Mouse (Mus musculus) thymus, postnatal 4 days (tissue): ENCODE measurements at regions not wholly inside any gene's neighbourhood (a gene's known extent, or its start where the extent isn't known, plus 50 kb on each side); places are given as distances from the start of the nearest gene placed in this dataset.
"Not testable (repeated sequence)": the region's sequence is repeated elsewhere in the genome, so short reads cannot be mapped to it uniquely, and the experiment has no call there.

ENCODE experiments used
- DNase-seq: peaks from one replicate; pipeline ENCODE4 v3.0.0; 2021

- DNase-seq = not testable (repeated sequence)
Observed at GRCm38 (mm10) chr10:22460386-22460785, 100.0 kb downstream of the Raet1d start.

- DNase-seq = not testable (repeated sequence)
Observed at GRCm38 (mm10) chr10:22460818-22461479, 100.6 kb downstream of the Raet1d start.

DNA sequence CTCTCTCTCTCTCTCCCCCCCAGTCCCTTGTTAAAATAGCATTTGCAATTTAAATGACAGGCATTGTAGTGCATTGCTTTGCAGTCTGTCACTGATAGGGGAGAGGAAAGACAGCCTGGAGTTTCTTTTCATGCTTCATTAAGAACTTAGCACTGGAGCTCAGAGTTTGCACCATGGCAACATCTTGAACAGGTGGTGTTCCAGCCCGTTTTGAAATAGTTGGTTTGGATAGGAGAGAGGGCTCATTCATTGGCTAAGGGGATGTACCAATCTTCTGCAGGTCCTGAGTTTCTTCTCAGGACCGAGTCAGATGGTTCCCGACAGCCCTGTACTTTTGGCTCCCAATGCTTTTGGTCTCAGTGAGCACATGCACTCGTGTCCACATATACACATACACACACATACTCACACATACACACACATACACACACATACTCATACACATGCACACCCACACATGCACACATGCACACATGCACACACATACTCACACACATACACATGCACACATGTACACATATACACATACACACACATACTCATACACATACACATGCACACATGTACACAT lies 101.2 kb downstream of the Raet1d start:
- not testable (repeated sequence) for DNase-seq

DNA sequence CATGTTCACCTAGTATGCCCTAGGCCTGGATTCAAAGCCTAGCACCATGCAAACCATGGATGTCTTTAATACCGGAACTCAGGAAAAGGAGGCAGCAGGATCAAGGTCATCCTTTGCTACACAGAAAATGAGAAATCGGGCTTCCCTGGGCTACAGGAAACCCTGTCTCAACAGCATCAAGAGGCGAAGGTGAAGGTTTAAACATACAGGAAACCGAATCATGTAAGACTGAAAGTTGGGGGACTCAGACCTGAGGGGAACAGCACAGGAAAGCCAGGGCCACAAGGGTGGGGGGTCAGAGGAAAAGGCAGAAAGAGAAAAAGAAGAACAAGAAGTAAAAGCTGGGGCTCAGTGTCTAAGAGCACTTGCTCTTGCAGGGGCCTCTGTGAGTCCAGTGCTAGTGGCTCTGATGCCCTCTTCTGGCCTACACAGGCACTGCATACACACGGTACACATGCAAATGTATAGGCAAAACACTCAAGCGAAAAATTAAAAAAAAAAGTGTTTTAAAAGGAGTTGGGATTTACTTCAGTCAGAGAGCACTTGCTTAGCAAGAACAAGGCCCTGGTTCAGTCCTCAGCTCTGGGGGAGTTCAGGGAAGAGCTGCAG lies 111.5 kb downstream of the Raet1d start:
- DNase-seq = peak; percentile 41

DNA sequence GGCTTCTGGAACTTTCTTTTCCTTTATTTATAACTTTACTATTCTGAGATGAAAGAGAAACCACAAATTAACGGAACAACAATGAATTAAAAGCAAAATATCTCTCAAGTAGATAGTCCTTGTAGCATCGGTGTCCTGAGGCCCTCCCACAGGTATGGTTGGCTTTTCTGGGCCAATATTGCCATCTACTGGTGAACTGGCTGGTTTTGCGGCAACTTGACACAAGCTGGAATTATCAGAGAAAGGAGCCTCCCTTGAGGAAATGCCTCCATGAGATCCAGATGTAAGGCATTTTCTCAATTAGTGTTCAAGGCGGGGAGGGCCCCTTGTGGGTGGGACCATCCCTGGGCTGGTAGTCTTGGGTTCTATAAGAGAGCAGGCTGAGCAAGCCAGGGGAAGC lies 119.5 kb downstream of the Raet1d start:
- peak; percentile 47 for DNase-seq

DNA sequence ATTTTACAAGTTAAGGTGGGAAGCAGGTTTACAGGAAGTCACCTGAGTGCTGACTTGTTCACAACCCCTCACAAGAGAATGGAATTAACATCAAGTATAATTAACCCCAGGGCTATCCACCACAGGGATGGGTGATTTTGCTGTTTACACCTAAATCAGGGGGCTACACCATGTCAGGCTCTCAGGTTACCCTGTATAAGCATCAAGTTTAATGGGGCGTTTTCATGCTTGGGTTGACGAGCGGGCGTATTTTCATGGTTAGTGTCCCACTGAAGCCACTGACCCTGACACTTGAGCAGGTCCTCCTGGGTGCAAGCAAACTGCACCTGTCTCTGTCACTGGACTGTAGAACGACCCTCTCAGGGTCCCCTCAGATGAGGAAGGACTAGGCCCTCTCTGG lies 126.7 kb downstream of the Raet1d start:
- DNase-seq = not testable (repeated sequence)

DNA sequence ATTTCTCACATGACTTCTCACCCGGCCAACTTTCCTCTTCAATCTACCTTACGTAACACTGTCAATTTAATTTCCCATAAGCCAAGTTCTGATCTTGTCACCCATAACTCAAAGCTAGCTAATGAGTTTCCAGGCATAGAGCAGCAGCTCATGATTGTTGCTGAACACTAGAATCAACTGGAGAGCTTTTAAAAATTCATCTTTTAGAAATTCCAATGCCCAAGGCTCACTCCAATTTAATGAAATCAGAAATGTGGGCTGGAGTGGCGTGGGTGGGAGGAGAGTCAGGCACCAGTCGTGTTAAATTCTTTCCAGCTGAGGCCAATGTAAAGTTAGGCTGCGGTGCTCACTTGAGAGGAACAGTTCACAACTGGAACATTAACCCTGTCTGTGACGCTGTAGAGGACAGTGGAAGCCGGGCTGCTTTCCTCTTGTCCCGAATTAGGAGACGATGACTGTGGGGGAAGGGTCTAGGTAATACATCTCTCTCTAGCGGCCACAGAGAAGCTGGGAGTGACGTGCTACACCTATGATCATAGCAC lies 131.5 kb downstream of the Raet1d start:
- not testable (repeated sequence) for DNase-seq

- no peak for DNase-seq
Observed at GRCm38 (mm10) chr10:22495975-22496496, 135.7 kb downstream of the Raet1d start.
